Mouse (Mus musculus) megakaryocyte, embryonic 14.5 days (primary cell): ENCODE measurements around the gene Popdc3. TPM values are rescaled to one million over a fixed set of nuclear protein-coding genes. Genes with fewer than 3 reads are reported as not detected.
"Not testable (repeated sequence)": the region's sequence is repeated elsewhere in the genome, so short reads cannot be mapped to it uniquely, and the experiment has no call there.

Experiments
- H3K27me3 ChIP-seq: replicated peaks from 2 replicates; pipeline ENCODE3; 2012; ENCODE audit warnings: inconsistent platforms
- H3K36me3 ChIP-seq: replicated peaks from 2 replicates; pipeline ENCODE3; 2012; ENCODE audit warnings: low read length, inconsistent platforms, mixed read lengths
- H3K4me1 ChIP-seq: 2 replicates; pipeline ENCODE4 v1.6.1; 2012; ENCODE audit warnings: inconsistent platforms
- H3K4me3 ChIP-seq: replicated peaks from 2 replicates; pipeline ENCODE3; 2012; ENCODE audit warnings: moderate library complexity, mild to moderate bottlenecking, inconsistent platforms
- H3K9me3 ChIP-seq: 2 replicates; pipeline ENCODE4 v1.6.1; 2012; ENCODE audit warnings: inconsistent platforms
- FLI1 ChIP-seq: IDR thresholded peaks from 2 replicates; pipeline ENCODE4 v1.6.1; 2012; ENCODE audit warnings: low read length, inconsistent platforms, mixed read lengths
- GATA1 ChIP-seq: IDR thresholded peaks from 3 replicates; pipeline ENCODE4 v1.6.1; 2012; ENCODE audit warnings: mixed read lengths, low read length, inconsistent platforms, borderline replicate concordance
- polyA plus RNA-seq: library from polyadenylated mRNA; stranded (reverse); fragments of >175 nt; gene quantifications from 2 replicates; pipeline ENCODE4 v1.2.3, GENCODE M21; 2012; ENCODE audit warnings: low replicate concordance; ENCODE audit not compliant: insufficient read depth

Popdc3 gene
- polyA plus RNA-seq, 1 experiment, result 0.21 TPM

DNA sequence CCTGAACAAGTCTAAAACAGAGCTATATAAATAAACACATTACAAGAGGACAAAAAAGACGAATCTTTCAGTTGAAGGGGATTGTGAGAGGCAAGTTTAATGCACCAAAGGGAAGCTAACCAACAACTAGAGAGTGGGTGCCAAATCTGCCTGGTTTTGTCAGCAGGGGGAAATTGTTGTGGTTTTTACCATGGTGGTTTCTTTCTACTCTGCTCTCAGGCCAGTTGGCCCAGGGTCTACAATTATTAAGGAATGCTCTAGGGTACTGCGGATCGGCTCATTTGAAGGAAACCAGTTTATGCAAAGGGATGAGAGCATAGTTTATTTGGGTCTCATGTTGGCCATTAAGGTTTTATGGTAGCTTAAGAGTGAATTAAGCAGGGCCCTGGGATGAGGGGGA lies 84.2 kb downstream of the Popdc3 start:
- H3K4me3 ChIP-seq, result no peak overlapping the region
- H3K4me1 ChIP-seq, result peaks cover 42% of the 10 kb centered on the region
- H3K27me3 ChIP-seq, result no peaks in the 10 kb centered on the region
- H3K9me3 ChIP-seq, result no peaks in the 10 kb centered on the region
- TF ChIP-seq GATA1, result no peak
- TF ChIP-seq FLI1, result no peak
- no peaks in the 10 kb centered on the region for H3K36me3 ChIP-seq

DNA sequence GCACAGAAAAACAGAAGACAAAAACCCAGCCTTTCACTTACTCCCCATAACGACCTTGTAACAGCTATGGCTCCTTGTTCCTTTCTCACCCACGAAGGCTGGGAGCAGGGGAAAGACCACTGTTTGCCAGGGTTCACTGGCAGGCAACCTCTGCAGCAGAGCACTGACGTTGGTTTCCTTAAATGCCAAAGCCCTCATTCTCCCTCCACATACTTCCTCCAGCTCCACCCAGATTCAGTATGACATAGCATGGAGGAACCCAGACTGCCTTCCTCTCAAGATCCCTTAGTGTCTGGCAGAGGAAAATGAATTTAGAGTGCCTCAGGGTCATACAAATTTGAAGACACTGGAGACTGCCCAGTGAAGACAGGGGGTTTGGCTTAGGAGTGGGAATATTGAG lies 98.6 kb downstream of the Popdc3 start:
- Histone ChIP-seq H3K9me3 (peaks cover 10% of the 10 kb centered on the region), H3K36me3 (peaks cover 6% of the 10 kb centered on the region)
- TF ChIP-seq FLI1 (no peak), GATA1 (no peak)

DNA sequence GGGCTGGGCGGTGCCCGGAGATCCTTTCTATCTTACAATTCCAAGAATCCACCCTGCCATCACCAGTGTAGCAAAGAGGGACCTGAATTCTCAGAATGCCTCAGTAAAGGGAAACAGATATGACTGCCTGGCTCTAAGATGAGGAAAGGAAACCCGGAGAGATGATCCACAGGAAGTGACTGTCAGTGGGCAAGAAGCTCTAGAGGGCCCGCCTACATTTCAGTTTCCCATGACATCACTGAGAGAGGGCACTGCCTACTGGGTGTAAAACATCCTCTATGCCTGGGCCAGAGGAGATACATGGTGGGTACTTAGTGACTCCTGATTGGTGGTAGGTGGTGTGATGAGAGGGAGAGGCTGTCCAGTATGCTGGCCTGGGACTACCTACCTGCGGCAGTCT lies 99.1 kb downstream of the Popdc3 start:
- Histone ChIP-seq H3K4me3 (peak overlapping the region; percentile 79), H3K36me3 (peaks cover 3% of the 10 kb centered on the region)
- TF ChIP-seq GATA1, result no peak
- no peak for TF ChIP-seq FLI1

More for the DNA sequence above, 98.6 kb downstream of the Popdc3 start:
- Histone ChIP-seq H3K4me3 (peak overlapping the region; percentile 79), H3K4me1 (peaks cover 43% of the 10 kb centered on the region), H3K27me3 (no peaks in the 10 kb centered on the region)

DNA sequence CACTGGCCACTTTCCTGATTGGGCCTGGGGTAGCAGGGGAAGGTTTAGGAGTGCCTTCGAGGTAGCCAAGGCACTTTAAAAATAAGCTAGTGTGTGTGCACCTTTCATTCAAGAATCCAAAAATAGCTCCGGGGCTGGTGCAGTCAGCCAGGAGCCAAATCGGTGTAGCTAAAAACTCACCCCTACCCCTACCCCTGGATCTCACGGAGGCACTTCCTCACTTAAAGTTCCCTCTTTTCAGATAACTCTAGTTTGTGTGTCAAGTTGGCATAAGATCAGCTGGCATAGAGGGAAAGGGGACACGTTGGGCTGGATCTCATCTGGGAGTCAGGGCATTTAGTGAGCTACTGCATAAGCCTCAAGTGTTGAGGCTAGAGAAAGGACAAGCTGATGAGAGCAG lies 107.8 kb downstream of the Popdc3 start:
- H3K4me1 ChIP-seq, result peaks cover 38% of the 10 kb centered on the region
- TF ChIP-seq GATA1, result no peak
- no peak for TF ChIP-seq FLI1
- H3K4me3 ChIP-seq, result no peak overlapping the region
- H3K9me3 ChIP-seq, result no peaks in the 10 kb centered on the region
- no peaks in the 10 kb centered on the region for H3K36me3 ChIP-seq
- H3K27me3 ChIP-seq, result peaks cover 46% of the 10 kb centered on the region

More for the DNA sequence above, 99.1 kb downstream of the Popdc3 start:
- no peaks in the 10 kb centered on the region for H3K27me3 ChIP-seq
- peaks cover 43% of the 10 kb centered on the region for H3K4me1 ChIP-seq
- peaks cover 5% of the 10 kb centered on the region for H3K9me3 ChIP-seq

DNA sequence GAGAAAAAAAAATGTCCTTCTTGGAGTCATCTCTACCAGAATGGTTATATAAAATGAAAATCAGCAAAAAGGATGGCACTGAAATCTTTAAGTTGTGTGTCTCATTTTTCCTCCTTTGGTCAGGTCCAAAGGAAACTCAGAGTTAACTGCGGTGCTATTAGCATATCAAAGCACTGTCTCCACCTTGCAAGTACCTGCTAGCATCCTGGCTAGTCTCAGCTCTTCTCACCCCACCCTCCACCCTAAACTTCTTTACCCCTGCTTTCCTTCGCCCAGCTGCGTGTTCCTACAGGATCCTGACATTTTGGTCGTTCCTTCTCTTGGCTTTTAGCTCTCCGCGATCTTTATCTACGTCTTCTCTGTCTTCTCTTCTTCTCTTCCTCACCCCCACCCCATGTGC lies 110.5 kb downstream of the Popdc3 start:
- Histone ChIP-seq H3K36me3 (no peaks in the 10 kb centered on the region), H3K4me1 (peaks cover 50% of the 10 kb centered on the region), H3K4me3 (no peak overlapping the region), H3K9me3 (no peaks in the 10 kb centered on the region), H3K27me3 (peaks cover 47% of the 10 kb centered on the region)
- TF ChIP-seq GATA1, result no peak
- no peak for TF ChIP-seq FLI1

DNA sequence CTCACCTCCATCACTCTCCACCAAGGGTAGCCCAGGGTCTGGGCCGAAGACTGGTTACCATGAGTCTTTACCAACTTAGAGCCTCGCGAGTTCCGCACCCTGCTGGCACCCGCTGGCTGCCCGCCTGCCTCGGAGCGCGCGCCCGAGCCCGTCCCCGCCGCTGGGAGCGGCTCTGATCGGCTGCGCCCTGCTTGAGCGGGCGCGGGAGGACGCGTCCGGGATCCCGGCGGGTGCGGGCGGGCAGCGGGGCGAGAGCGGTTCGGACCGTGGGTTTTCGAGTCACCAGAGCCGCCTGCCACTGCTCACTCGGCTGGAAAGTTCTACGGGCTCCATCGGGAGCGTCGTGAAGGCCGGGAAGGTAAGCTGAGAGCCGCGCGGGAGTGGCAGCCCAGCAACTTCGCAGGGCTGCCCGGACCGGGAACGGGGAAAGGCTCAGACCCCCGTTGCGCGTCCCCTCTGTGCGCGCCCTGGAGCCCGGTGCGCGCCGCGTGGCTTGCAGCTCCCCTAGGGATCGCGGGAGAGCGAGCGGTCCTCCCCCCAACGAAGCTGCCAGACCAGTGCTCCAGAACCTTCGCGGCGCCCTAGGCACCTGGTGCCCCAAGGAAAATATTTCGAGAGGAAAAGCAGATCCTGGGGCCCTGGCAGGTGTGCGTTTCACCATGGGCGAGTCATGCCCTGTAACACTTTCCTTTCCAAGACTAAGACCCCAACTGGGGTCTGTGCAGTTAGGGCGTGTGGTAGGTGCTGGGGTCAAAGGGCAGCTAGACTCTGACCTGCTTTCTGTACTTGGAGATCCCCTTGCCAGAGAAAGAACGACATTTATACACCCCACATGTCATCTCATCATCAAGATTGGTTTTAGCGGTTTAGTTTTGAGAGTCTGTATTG lies 111.6 kb downstream of the Popdc3 start:
- Histone ChIP-seq H3K27me3 (peaks cover 40% of the 10 kb centered on the region), H3K4me3 (peak overlapping the region; percentile 92), H3K36me3 (no peaks in the 10 kb centered on the region), H3K4me1 (peaks cover 43% of the 10 kb centered on the region), H3K9me3 (no peaks in the 10 kb centered on the region)
- TF ChIP-seq FLI1 (no peak), GATA1 (no peak)

DNA sequence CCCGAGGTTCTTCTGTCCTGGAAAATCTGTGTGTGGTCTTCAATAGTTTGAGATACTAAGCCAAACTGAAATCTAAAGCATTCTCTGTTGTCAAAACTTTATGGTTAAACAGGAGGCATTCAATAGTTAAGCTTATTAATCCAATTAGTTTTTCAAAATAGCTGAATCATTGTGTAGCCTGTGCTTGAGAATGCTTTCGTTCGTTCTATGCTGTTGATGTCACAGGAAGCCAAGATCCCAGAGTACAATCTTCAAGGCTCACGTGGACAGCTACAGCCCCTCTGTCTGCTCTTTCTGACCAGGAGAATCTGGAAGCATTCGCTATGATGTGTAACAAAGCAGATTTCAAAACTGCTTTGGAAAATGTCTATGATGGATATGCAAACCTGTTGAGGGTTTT lies 112.7 kb downstream of the Popdc3 start:
- Histone ChIP-seq H3K27me3 (peaks cover 35% of the 10 kb centered on the region), H3K36me3 (no peaks in the 10 kb centered on the region), H3K4me1 (peaks cover 39% of the 10 kb centered on the region), H3K4me3 (no peak overlapping the region), H3K9me3 (no peaks in the 10 kb centered on the region)
- TF ChIP-seq FLI1 (no peak), GATA1 (no peak)

DNA sequence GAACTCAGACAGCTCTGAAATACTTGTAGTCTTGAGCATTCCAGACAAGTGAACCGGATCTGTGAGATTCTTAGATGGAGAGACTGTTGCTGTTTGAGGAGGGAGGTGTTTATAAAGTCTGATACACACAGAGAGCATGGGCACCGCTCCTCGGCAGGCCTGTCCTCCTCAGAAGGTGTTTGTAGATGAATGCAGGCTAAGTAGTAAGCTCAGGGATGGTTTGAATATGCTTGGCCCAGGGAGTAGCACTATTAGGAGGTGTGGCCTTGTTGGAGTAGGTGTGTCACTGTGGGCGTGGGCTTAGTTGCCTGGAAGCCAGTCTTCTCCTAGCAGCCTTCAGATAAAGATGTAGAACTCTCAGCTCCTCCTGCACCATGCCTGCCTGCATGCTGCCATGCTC lies 114.3 kb downstream of the Popdc3 start:
- H3K36me3 ChIP-seq, H3K4me3 ChIP-seq, H3K9me3 ChIP-seq: not testable (repeated sequence)
- Histone ChIP-seq H3K27me3 (peaks cover 23% of the 10 kb centered on the region), H3K4me1 (peaks cover 27% of the 10 kb centered on the region)

DNA sequence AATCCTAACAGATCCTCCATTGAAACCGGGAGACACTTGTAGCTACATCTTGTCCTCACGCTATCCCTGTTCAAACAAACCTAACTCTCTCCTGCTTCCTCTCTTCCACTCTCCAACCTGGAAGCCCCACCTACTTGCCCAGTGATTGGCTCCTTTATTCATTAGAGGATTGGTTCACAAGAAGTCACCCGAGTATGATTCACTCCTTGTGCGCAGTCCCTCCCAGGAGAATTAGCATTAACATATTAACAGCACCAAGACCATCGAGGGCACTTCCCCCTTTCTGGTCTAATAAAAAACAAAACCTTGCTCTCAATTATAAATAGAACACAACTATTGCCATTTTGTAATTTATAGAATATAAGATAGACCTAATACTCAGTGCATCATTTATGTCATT lies 117.2 kb downstream of the Popdc3 start:
- TF ChIP-seq FLI1 (no peak), GATA1 (no peak)
- no peak overlapping the region for H3K4me3 ChIP-seq
- H3K9me3 ChIP-seq, result no peaks in the 10 kb centered on the region
- peaks cover 4% of the 10 kb centered on the region for H3K27me3 ChIP-seq
- no peaks in the 10 kb centered on the region for H3K36me3 ChIP-seq
- peaks cover 16% of the 10 kb centered on the region for H3K4me1 ChIP-seq

DNA sequence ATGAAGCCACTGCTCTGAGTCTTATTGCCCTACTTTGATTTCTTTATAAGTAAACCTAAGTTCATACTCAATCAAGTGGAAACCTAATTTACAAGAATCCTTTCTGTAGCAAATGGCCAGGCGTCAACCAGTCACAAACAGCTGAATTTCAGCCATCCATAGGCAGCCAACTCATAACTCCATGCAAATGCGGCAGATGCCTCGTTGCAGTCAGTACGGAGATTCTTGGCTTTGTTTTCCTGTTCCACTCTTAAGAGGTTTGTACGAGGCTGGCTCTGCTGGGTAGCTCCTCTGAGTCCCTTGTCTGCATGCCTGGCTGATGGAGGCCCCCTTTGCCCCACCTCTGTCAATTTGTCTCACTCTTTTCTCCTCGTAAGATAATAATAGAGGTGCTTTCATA lies 120.6 kb downstream of the Popdc3 start:
- no peak overlapping the region for H3K4me3 ChIP-seq

More for the DNA sequence above, 120.6 kb downstream of the Popdc3 start:
- Histone ChIP-seq H3K36me3 (no peaks in the 10 kb centered on the region), H3K27me3 (peaks cover 2% of the 10 kb centered on the region), H3K9me3 (no peaks in the 10 kb centered on the region), H3K4me1 (no peaks in the 10 kb centered on the region; the same call in 1 of the 2 replicates)
- TF ChIP-seq FLI1 (no peak), GATA1 (no peak)
